Mouse (Mus musculus) bone marrow, adult 2 months (tissue): ENCODE results near the gene Zfp853.

Source experiments
- CTCF ChIP-seq: fragments of 200-500 bp; IDR thresholded peaks from 2 replicates; pipeline ENCODE4 v1.5.1; 2011; ENCODE audit warnings: low read length, control low read depth; ENCODE audit not compliant: control insufficient read depth, insufficient read depth
- POLR2A ChIP-seq: fragments of 200-500 bp; IDR thresholded peaks from 2 replicates; pipeline ENCODE4 v1.6.1; 2011; ENCODE audit warnings: low read depth, mild to moderate bottlenecking, control low read depth, low read length, borderline replicate concordance; ENCODE audit not compliant: control insufficient read depth

- TF ChIP-seq CTCF (no peak), POLR2A (no peak)
These were observed 43.1 kb upstream of the Zfp853 start for GRCm38 (mm10) chr5:143336559-143336958.
